ENCODE assay signal across 17 mouse cellular contexts in genomic region chr19:24107707-24108106, GRCm38 (mm10).
A peak's percentile ranks its signal among the peaks of the same experiment; 100 is the strongest.
DNase-seq lines count a peak whose midpoint lies in the region; ATAC-seq and TF ChIP-seq lines count a peak whose summit lies in the region.
"Had no signal": no experiment of that assay in that cellular context is flagged by ENCODE, and none has a peak within 500 bp of the region (broad histone marks: within the 10 kb centered on the region; RNA-seq: fewer than 3 reads in every experiment).

No protein-coding gene starts in this region.

- no peaks in the 10 kb centered on the region for H3K27me3 ChIP-seq in stomach, postnatal 0 days (ENCODE audit: control insufficient read depth, insufficient read depth, low read length)
- H3K27me3 ChIP-seq: embryonic facial prominence, embryonic 12.5 days; liver, embryonic 12.5 days; midbrain, embryonic 15.5 days; neural tube, embryonic 12.5 days had no signal

- H3K36me3 ChIP-seq in stomach, postnatal 0 days (ENCODE audit: control insufficient read depth, insufficient read depth, low read length), result peaks cover 21% of the 10 kb centered on the region
- H3K36me3 ChIP-seq: midbrain, embryonic 15.5 days had no signal

- H3K9ac ChIP-seq in stomach, postnatal 0 days (ENCODE audit: low read length), result no peak overlapping the region
- H3K9ac ChIP-seq: embryonic facial prominence, embryonic 12.5 days; liver, embryonic 12.5 days; midbrain, embryonic 15.5 days; neural tube, embryonic 12.5 days had no signal

- peak; percentile 33 to 73 for DNase-seq in frontal cortex, adult 2 months (ENCODE audit: extremely low spot score in 1 of 2, low spot score in 1 of 2)
- DNase-seq in frontal cortex, postnatal 14 days (ENCODE audit: low spot score in 2 of 2), result no peak
- peak; percentile 8 to 33 for DNase-seq in layer of hippocampus, adult 18-20 months (ENCODE audit: low spot score in 2 of 2)
- no peak for DNase-seq in layer of hippocampus, adult 8-10 months (ENCODE audit: low spot score in 2 of 2)
- peak; percentile 19 to 60 for DNase-seq in frontal cortex, postnatal 36 days (ENCODE audit: low spot score in 2 of 2)
- no peak for DNase-seq in stomach, postnatal 0 days (ENCODE audit: low spot score)
- DNase-seq: cerebellum, adult 11-12 months; gastrocnemius, adult 2 months; kidney, adult 2 months; kidney, postnatal 36 days; thymus, postnatal 36 days had no signal

- 82% methylated on average over 12 of the region's 12 CpGs for WGBS in stomach, postnatal 0 days

- 0 out of 2 replicates have a peak, but pooled peaks have one; percentile 47 for ATAC-seq in stomach, postnatal 0 days (ENCODE audit: low FRiP score, low TSS enrichment)
- no peak for ATAC-seq in granulocyte monocyte progenitor cell, adult 5-6 weeks (replicated peaks; ENCODE audit: poor library complexity, severe bottlenecking)
- ATAC-seq: hindbrain, postnatal 0 days; liver, embryonic 12.5 days; midbrain, embryonic 15.5 days had no signal

- H3K4me1 ChIP-seq in stomach, postnatal 0 days (replicated peaks; ENCODE audit: control insufficient read depth, insufficient read depth), result no peaks in the 10 kb centered on the region
- H3K4me1 ChIP-seq: embryonic facial prominence, embryonic 12.5 days; liver, embryonic 12.5 days; midbrain, embryonic 15.5 days; neural tube, embryonic 12.5 days had no signal

- no peak overlapping the region for H3K4me3 ChIP-seq in stomach, postnatal 0 days (ENCODE audit: low read depth, low read length)
- H3K4me3 ChIP-seq: embryonic facial prominence, embryonic 12.5 days; gastrocnemius, adult 2 months; liver, embryonic 12.5 days; midbrain, embryonic 15.5 days; neural tube, embryonic 12.5 days had no signal

- no peak overlapping the region for H3K4me2 ChIP-seq in stomach, postnatal 0 days (replicated peaks; ENCODE audit: low read depth)
- H3K4me2 ChIP-seq: embryonic facial prominence, embryonic 12.5 days; liver, embryonic 12.5 days; midbrain, embryonic 15.5 days; neural tube, embryonic 12.5 days had no signal

- H3K27ac ChIP-seq in stomach, postnatal 0 days (replicated peaks), result no peak overlapping the region
- H3K27ac ChIP-seq: embryonic facial prominence, embryonic 12.5 days; gastrocnemius, adult 2 months; hindbrain, postnatal 0 days; liver, embryonic 12.5 days; midbrain, embryonic 15.5 days; neural tube, embryonic 12.5 days had no signal

- no peaks in the 10 kb centered on the region for H3K9me3 ChIP-seq in stomach, postnatal 0 days (ENCODE audit: control insufficient read depth, low read length)
- H3K9me3 ChIP-seq: embryonic facial prominence, embryonic 12.5 days; liver, embryonic 12.5 days; midbrain, embryonic 15.5 days; neural tube, embryonic 12.5 days had no signal

- TF ChIP-seq CTCF in stomach, postnatal 0 days (IDR thresholded peaks at IDR 0.05; ENCODE audit: low read depth), result no peak

- no peak for TF ChIP-seq EP300 in stomach, postnatal 0 days (optimal IDR thresholded peaks at IDR 0.05)

Comparison
In these comparisons a context has a peak if more than half of its experiments do, and no peak if none do; other contexts are left out.
1. DNase-seq: peak in frontal cortex, adult 2 months (2 of 2), layer of hippocampus, adult 18-20 months (2 of 2) and frontal cortex, postnatal 36 days (2 of 2); none in frontal cortex, postnatal 14 days (0 of 2), layer of hippocampus, adult 8-10 months (0 of 2) and stomach, postnatal 0 days (single experiment).